Mouse (Mus musculus): ENCODE data around the gene Rab22a. TPM values are rescaled to one million over a fixed set of nuclear protein-coding genes. Genes with fewer than 3 reads are reported as not detected.

Rab22a gene
- polyA plus RNA-seq, 1 experiment from 2014 or later, result 14.5 TPM

DNA sequence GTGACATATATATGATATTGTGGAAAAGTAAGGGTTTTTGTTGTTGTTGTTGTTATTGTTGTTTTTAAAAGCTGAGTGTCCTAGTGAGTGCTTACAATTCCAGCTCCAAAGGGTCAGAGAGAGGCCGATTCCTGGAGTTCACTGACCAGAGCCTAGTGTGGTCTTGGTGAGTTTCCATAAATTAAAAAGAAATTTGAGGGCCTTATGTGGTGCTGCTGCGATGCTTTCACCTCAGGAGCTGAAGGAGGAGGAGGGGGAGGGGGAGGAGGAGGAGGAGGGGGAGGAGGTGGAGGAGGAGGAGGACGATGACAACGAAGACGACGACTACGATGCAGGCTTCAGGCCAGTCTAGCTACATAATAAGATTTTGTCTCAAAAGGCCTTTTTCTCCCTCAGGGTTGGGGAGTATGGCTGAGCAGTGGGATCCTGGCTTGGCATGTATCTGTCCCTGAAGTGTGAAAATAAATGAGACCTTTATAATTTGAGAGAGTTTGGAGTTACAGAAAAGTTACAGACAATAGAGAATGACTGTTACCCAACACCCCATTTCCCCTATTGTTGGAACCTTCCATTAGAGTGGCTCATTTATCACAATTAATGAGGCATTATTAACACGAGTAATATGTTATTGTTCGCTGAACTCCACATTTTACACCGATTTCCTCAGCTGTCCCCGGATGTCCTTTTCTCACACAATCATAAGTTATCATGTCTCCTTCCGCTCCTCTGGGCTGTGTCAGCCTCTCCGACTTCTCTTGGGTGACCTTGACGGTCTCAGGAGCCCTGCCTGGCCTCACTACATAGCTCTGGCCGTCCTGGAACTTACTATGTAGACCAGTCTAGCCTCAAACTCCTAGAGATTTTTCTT lies 65.6 kb downstream of the Rab22a start:
- Histone ChIP-seq H3K4me3 (replicated peaks) (no peak overlapping the region), H3K4me1 (replicated peaks) (peaks cover 2% of the 10 kb centered on the region; the same call in 1 of the 2 replicates), H3K9ac (no peak overlapping the region), H3K36me3 (no peaks in the 10 kb centered on the region), H3K27ac (no peak overlapping the region), H3K27me3 (no peaks in the 10 kb centered on the region; the same call in 1 of the 2 replicates), H3K9me3 (replicated peaks) (no peaks in the 10 kb centered on the region), H3K4me2 (no peak overlapping the region)
- ATAC-seq (ENCODE audit: low read depth) (no peak), DNase-seq (no peak)
- WGBS (ENCODE audit: insufficient replicate concordance), result 68% methylated on average over 15 of the region's 15 CpGs

DNA sequence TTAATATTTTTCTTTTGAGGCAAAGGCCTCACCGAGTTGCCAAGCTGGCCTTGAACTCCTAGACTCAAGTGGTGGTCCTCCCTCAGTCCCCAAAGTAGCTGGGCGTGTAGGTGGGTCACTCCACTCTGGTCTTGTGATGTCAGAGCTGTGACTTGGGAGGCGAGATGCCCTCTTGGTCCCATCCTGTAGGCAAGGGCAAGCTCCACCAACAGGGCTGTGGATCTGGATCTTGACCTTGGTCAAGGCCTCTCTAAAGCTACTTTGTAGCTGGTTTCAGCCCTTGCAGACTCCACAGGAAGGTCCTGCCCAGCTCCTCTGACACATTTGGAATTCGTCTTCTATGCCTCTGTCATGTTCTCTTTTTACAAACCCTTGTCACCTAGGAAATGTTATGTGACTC lies 66.3 kb downstream of the Rab22a start:
- Histone ChIP-seq H3K9ac (no peak overlapping the region), H3K27ac (no peak overlapping the region), H3K4me1 (replicated peaks) (peaks cover 2% of the 10 kb centered on the region; the same call in 1 of the 2 replicates), H3K9me3 (replicated peaks) (no peaks in the 10 kb centered on the region), H3K4me3 (replicated peaks) (no peak overlapping the region), H3K4me2 (no peak overlapping the region), H3K27me3 (no peaks in the 10 kb centered on the region; the same call in 1 of the 2 replicates), H3K36me3 (no peaks in the 10 kb centered on the region)
- DNase-seq (no peak), ATAC-seq (ENCODE audit: low read depth) (no peak)
- WGBS (ENCODE audit: insufficient replicate concordance), result 55% methylated on average over 4 of the region's 4 CpGs

DNA sequence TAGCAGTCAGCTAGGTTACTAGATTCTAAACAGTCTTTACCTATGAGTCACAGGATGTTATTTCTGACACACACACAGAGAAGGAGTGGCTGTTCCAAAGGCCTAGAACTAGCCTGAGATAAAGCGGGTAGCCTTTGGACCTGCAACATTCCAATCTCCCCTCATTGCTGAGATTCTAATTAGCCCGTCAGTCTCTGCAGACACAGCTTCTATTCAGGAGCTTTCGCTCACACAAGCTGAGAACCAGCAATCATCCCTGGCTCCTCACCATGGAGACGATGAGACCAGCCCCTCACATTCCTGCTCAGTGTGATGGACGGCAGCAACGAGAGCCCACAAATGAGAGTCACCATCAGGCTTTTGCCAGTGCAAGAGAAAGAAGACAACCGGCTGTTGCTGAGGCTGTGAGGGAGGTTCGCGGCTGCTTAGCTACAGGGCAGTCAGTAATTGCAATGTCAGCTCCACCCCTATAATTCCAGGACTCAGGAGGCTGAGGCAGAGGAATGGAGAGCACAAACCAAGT lies 70.9 kb downstream of the Rab22a start:
- Histone ChIP-seq H3K4me1 (replicated peaks) (no peaks in the 10 kb centered on the region), H3K27me3 (peaks cover 4% of the 10 kb centered on the region; the same call in 1 of the 2 replicates), H3K36me3 (no peaks in the 10 kb centered on the region), H3K27ac (no peak overlapping the region), H3K9ac (no peak overlapping the region), H3K4me2 (no peak overlapping the region), H3K4me3 (replicated peaks) (no peak overlapping the region), H3K9me3 (replicated peaks) (no peaks in the 10 kb centered on the region)
- 36% methylated on average over 9 of the region's 9 CpGs for WGBS (ENCODE audit: insufficient replicate concordance)
- DNase-seq (no peak), ATAC-seq (ENCODE audit: low read depth) (no peak)

DNA sequence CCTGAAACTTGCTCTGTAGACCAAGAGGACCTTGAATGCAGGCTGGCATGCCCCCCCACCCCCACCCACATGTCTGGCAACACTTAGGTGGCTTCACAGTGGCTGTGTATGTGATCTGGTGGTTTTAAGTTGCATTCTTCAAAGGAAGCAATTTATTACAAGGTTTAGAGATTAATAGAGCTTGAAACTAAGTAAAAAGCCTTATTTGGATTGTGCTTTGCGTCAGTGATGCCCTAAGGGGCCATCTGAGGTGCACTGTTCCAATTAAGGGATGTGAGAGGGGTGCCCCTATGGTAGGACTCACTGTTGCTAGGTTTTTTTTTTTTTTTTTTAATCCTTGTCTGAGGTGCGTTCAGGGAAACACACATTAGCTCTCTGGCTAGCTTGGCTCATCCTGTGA lies 74.9 kb downstream of the Rab22a start:
- no peaks in the 10 kb centered on the region for H3K36me3 ChIP-seq
- WGBS (ENCODE audit: insufficient replicate concordance), result 51% methylated on average over 2 of the region's 2 CpGs
- H3K27ac ChIP-seq, result no peak overlapping the region
- no peak overlapping the region for H3K9ac ChIP-seq
- DNase-seq (no peak), ATAC-seq (ENCODE audit: low read depth) (no peak)
- no peaks in the 10 kb centered on the region for H3K9me3 ChIP-seq (replicated peaks)
- H3K4me2 ChIP-seq, result no peak overlapping the region
- H3K4me3 ChIP-seq (replicated peaks), result no peak overlapping the region
- 0 out of 2 replicates have a peak, but pooled peaks cover 4% of the 10 kb centered on the region for H3K27me3 ChIP-seq
- peaks cover 22% of the 10 kb centered on the region for H3K4me1 ChIP-seq (replicated peaks)

DNA sequence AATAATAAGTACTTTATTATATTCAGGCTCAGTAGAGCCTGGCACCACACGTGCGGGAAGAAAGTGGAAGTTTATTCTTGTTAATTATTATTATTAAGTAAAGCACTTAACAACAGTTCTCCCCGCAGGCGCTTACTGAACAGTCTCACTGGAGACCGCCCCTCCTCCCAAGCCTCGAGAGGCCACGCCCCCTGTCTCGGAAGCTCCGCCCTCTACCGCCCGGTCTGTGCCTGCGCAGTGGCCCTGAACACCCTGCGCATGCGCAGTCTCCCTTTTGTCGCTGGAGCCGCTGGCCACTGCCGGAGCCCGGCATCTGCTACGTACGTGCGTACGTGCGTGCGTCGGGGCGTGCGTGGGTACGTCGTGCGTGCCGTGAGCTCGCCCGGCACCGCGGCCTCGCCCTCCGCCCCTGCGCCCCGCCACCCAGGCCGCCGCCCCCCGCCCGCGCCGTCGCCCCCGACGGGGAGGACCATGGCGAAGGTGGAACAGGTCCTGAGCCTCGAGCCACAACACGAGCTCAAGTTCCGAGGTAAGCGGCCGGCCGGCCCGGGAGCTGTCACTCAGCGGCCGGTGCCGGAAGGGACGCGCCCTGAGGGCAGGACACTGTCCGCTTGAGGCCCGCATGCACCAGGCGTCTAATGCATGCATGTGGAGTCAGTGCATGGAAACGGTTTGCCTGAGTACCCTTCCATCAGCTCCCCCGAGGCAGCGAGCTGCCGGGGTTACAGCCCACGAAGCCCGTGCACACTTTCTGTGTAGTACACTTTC lies 77.8 kb downstream of the Rab22a start, which contains the start of gene Vapb:
Gene Vapb (plus strand): TSS at position 290 of the 768 bp plus-strand sequence.
- DNase-seq, result peak; percentile 98
- Histone ChIP-seq H3K27me3 (no peaks in the 10 kb centered on the region), H3K36me3 (no peaks in the 10 kb centered on the region), H3K9ac (peak within 1 kb of the TSS; percentile 84), H3K4me2 (peak within 1 kb of the TSS; percentile 92), H3K27ac (peak within 1 kb of the TSS; percentile 61), H3K9me3 (replicated peaks) (no peaks in the 10 kb centered on the region), H3K4me3 (replicated peaks) (peak within 1 kb of the TSS; percentile 86), H3K4me1 (replicated peaks) (peaks cover 47% of the 10 kb centered on the region)
- peak; percentile 97 for ATAC-seq (ENCODE audit: low read depth)
- WGBS (ENCODE audit: insufficient replicate concordance), result 1% methylated on average over 70 of the region's 70 CpGs

DNA sequence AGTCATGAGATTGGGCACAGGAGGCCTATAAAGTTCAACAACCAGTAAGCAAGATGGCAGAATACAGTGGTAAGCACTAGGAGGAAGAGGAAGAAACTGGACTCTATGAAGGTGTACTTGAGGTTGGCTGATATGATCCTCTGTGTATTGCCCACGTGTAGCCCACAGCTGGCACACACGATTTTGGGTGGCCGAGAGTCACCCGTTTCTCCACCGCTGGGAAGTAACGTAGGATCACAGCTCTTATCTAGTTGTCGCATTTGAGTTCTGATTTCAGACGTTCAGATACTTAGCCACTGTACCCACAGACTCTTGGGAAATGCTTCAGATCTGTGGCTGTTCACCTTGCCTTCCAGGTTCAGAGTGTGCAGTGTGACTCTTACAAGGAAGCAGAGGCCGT lies 78.7 kb downstream of the Rab22a start:
- Histone ChIP-seq H3K4me2 (peak overlapping the region; percentile 92), H3K27ac (peak overlapping the region; percentile 61; the same call in 1 of the 2 replicates), H3K4me3 (replicated peaks) (peak overlapping the region; percentile 86), H3K9me3 (replicated peaks) (no peaks in the 10 kb centered on the region), H3K36me3 (no peaks in the 10 kb centered on the region), H3K27me3 (no peaks in the 10 kb centered on the region), H3K9ac (peak overlapping the region; percentile 84), H3K4me1 (replicated peaks) (peaks cover 47% of the 10 kb centered on the region)
- ATAC-seq (ENCODE audit: low read depth) (no peak), DNase-seq (no peak)
- WGBS (ENCODE audit: insufficient replicate concordance), result 28% methylated on average over 9 of the region's 9 CpGs

DNA sequence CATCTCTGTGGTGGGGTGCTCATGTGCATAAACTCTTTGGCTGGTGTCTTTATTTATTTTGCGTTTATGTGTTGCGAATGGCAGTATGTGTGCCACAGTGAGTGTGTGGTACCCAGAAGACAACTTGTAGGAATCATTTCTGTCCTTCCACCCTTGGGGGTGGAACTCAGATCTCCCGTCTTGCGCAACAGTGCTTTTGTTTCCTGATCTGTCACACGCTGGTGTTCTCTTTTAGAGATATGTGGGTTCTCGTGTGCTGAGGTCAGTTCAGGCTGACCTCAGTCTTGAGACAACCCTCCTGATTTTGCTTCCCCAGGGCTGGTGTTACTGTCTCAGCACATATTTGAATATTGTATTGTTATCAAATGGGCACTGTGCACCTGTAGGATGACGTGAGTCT lies 79.5 kb downstream of the Rab22a start:
- ATAC-seq (ENCODE audit: low read depth), result no peak
- Histone ChIP-seq H3K27me3 (no peaks in the 10 kb centered on the region), H3K9ac (0 out of 2 replicates have a peak overlapping the region, but pooled peaks have one; percentile 16), H3K9me3 (replicated peaks) (no peaks in the 10 kb centered on the region), H3K4me1 (replicated peaks) (peaks cover 53% of the 10 kb centered on the region), H3K27ac (no peak overlapping the region), H3K4me3 (replicated peaks) (0 out of 2 replicates have a peak overlapping the region, but pooled peaks have one; percentile 86), H3K4me2 (peak overlapping the region; percentile 92; the same call in 1 of the 2 replicates), H3K36me3 (no peaks in the 10 kb centered on the region)
- WGBS (ENCODE audit: insufficient replicate concordance), result 70% methylated on average over 7 of the region's 7 CpGs
- no peak for DNase-seq

DNA sequence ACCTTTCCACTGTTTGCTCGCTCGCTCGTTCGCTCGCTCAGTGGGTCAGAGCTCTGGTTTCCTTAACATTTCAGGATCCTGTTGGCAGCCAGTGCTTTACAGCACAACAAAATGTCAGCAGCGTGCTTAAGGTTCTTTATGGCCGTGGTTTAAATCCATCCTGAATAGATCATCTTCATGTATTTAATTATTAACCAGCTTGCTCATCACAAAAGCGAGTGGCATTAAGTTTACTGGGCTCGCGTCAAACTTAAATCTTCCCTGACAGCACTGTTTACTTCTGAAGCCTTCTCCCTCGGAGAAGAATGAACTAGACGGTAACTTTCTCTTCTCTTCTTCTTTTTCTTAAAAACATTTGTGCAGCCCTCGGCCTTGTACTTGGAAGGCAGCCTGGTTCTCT lies 82.5 kb downstream of the Rab22a start:
- Histone ChIP-seq H3K36me3 (no peaks in the 10 kb centered on the region), H3K4me1 (replicated peaks) (peaks cover 61% of the 10 kb centered on the region), H3K4me2 (no peak overlapping the region), H3K4me3 (replicated peaks) (no peak overlapping the region), H3K9ac (no peak overlapping the region), H3K27ac (no peak overlapping the region), H3K9me3 (replicated peaks) (no peaks in the 10 kb centered on the region), H3K27me3 (no peaks in the 10 kb centered on the region)
- 85% methylated on average over 13 of the region's 13 CpGs for WGBS (ENCODE audit: insufficient replicate concordance)
- ATAC-seq (ENCODE audit: low read depth) (no peak), DNase-seq (no peak)

DNA sequence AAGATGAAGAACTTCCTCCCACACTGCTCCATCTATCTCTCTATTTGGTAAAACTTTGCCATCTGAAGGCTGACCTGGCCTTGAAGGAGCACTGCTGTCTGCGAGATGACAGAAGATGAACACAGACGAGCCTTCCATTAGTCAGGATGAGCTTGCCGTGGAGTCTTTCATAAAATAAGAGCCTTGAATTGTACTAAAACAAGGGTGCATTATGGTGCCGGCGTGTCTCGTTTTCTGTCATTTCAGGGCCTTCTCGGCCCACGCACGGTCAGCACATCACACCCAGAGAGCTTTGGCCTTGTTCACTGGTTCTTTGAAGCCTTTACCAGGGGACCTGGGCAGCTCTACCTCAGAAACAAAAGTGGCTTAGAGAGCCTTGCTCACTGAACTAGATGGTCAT lies 83.2 kb downstream of the Rab22a start:
- no peak for ATAC-seq (ENCODE audit: low read depth)
- Histone ChIP-seq H3K27me3 (no peaks in the 10 kb centered on the region), H3K4me1 (replicated peaks) (peaks cover 64% of the 10 kb centered on the region), H3K4me3 (replicated peaks) (no peak overlapping the region), H3K4me2 (no peak overlapping the region), H3K9ac (no peak overlapping the region), H3K36me3 (no peaks in the 10 kb centered on the region), H3K27ac (no peak overlapping the region), H3K9me3 (replicated peaks) (no peaks in the 10 kb centered on the region)
- 86% methylated on average over 9 of the region's 9 CpGs for whole genome bisulfite sequencing (ENCODE audit: insufficient replicate concordance)
- DNase-seq, result no peak

DNA sequence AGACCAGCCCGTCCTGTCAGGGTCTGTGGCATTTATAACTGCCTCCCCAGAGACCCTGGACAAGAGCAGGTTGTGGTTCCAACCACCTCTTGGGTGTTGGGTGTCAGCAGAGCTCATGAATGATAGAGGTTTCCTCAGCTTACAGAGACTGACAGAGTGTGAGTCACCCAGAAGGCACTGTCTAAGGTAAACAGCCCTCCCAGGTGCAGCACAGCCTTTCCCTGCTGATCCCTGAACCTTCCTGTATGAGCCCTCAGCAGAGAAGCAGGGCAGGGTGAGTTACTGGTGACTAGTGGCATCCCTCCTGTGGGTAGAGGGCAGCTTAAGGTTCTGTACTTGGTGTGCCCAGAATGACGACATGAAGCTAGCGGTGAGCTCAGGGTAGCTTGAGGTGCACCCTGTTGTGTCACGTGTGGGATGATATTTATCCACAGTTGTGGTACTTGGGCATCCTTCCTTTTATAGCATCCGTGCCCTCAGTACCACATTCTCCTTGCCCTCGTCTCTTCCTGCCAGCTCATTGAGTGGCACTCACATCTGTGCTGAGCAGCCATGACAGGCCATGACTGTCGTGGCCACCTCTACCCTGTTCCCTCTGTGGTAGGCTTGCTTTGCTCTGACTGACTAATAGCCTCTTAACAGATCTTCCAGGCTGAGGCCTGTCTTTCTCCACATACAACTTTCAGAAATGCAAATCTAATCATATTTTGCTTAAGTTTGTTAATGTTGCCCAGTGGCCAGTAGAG lies 84.7 kb downstream of the Rab22a start:
- H3K27me3 ChIP-seq, result no peaks in the 10 kb centered on the region
- 75% methylated on average over 7 of the region's 7 CpGs for WGBS (ENCODE audit: insufficient replicate concordance)

More for the DNA sequence above, 84.7 kb downstream of the Rab22a start:
- Histone ChIP-seq H3K27ac (no peak overlapping the region; the same call in 1 of the 2 replicates), H3K4me3 (replicated peaks) (no peak overlapping the region), H3K4me1 (replicated peaks) (peaks cover 62% of the 10 kb centered on the region), H3K4me2 (no peak overlapping the region), H3K9ac (no peak overlapping the region), H3K9me3 (replicated peaks) (no peaks in the 10 kb centered on the region), H3K36me3 (no peaks in the 10 kb centered on the region)
- ATAC-seq (ENCODE audit: low read depth), result peak; percentile 38; the same call in 1 of the 2 replicates
- no peak for DNase-seq
